Mouse (Mus musculus): Measurements from ENCODE around the gene Usp37. TPM values are rescaled to one million over a fixed set of nuclear protein-coding genes. Genes with fewer than 3 reads are reported as not detected.

The Usp37 gene
- total RNA-seq, 2 experiments from 2014 or later: 29.5 to 30.5 TPM

Other genes with a start within 250 kb of the Usp37 start
- 13.6 and 13.8 TPM in 2 replicates for gene Tmbim1, start 238.7 kb downstream of the Usp37 start, total RNA-seq (2015)
- 14.0 and 18.4 TPM in 2 replicates for gene Tmbim1, start 238.7 kb downstream of the Usp37 start, total RNA-seq (2017)
- 0.37 TPM in 1 of 2 replicates, not detected in the other for gene Catip, start 182.2 kb downstream of the Usp37 start, total RNA-seq (2015)
- gene Catip, start 182.2 kb downstream of the Usp37 start, total RNA-seq (2017): not detected in 2 replicates
- 2.1 and 3.8 TPM in 2 replicates for gene Slc11a1, start 169.1 kb downstream of the Usp37 start, total RNA-seq (2015)
- 0.95 and 1.7 TPM in 2 replicates for gene Slc11a1, start 169.1 kb downstream of the Usp37 start, total RNA-seq (2017)
- gene Ctdsp1, start 152.8 kb downstream of the Usp37 start, total RNA-seq (2015): 79.1 and 89.1 TPM in 2 replicates
- gene Ctdsp1, start 152.8 kb downstream of the Usp37 start, total RNA-seq (2017): 33.0 and 33.2 TPM in 2 replicates
- not detected in 2 replicates for gene Vil1, start 134.9 kb downstream of the Usp37 start, total RNA-seq (2015)
- gene Vil1, start 134.9 kb downstream of the Usp37 start, total RNA-seq (2017): not detected in 2 replicates
- gene Cnot9, start 38.2 kb downstream of the Usp37 start, total RNA-seq (2015): 58.9 and 65.3 TPM in 2 replicates
- 70.1 and 87.8 TPM in 2 replicates for gene Cnot9, start 38.2 kb downstream of the Usp37 start, total RNA-seq (2017)
- not detected in 2 replicates for gene Plcd4, start 1.4 kb downstream of the Usp37 start, total RNA-seq (2015)
- gene Plcd4, start 1.4 kb downstream of the Usp37 start, total RNA-seq (2017): not detected in 2 replicates
- gene Zfp142, start 44.0 kb upstream of the Usp37 start, total RNA-seq (2015): 16.6 and 17.9 TPM in 2 replicates
- 7.1 and 8.4 TPM in 2 replicates for gene Zfp142, start 44.0 kb upstream of the Usp37 start, total RNA-seq (2017)
- gene Bcs1l, start 44.0 kb upstream of the Usp37 start, total RNA-seq (2015): 18.4 and 28.7 TPM in 2 replicates
- gene Bcs1l, start 44.0 kb upstream of the Usp37 start, total RNA-seq (2017): 22.7 and 28.0 TPM in 2 replicates
- 16.3 and 16.7 TPM in 2 replicates for gene Rnf25, start 57.1 kb upstream of the Usp37 start, total RNA-seq (2015)
- gene Rnf25, start 57.1 kb upstream of the Usp37 start, total RNA-seq (2017): 24.3 and 43.2 TPM in 2 replicates
- 0.32 TPM in 1 of 2 replicates, not detected in the other for gene Stk36, start 57.2 kb upstream of the Usp37 start, total RNA-seq (2015)
- gene Stk36, start 57.2 kb upstream of the Usp37 start, total RNA-seq (2017): not detected in 2 replicates
- gene Ttll4, start 117.5 kb upstream of the Usp37 start, total RNA-seq (2015): 16.6 and 27.2 TPM in 2 replicates
- gene Ttll4, start 117.5 kb upstream of the Usp37 start, total RNA-seq (2017): 19.6 and 21.9 TPM in 2 replicates
- gene Cyp27a1, start 169.3 kb upstream of the Usp37 start, total RNA-seq (2015): 2.4 and 10.6 TPM in 2 replicates
- gene Cyp27a1, start 169.3 kb upstream of the Usp37 start, total RNA-seq (2017): 4.5 and 5.2 TPM in 2 replicates
- not detected in 2 replicates for gene Prkag3, start 204.9 kb upstream of the Usp37 start, total RNA-seq (2015)
- not detected in 2 replicates for gene Prkag3, start 204.9 kb upstream of the Usp37 start, total RNA-seq (2017)
- gene Wnt6, start 227.6 kb upstream of the Usp37 start, total RNA-seq (2015): 0.07 and 0.17 TPM in 2 replicates
- gene Wnt6, start 227.6 kb upstream of the Usp37 start, total RNA-seq (2017): 0.74 TPM in 1 of 2 replicates, not detected in the other
- not detected in 2 replicates for gene Wnt10a, start 247.2 kb upstream of the Usp37 start, total RNA-seq (2015)
- not detected in 2 replicates for gene Wnt10a, start 247.2 kb upstream of the Usp37 start, total RNA-seq (2017)

Data from megakaryocyte progenitor cell, adult 5-6 weeks (primary cell).